Mouse (Mus musculus) ES-E14 (cell line): ENCODE results near the gene Tmem9b.

Experiments used
- CHD2 ChIP-seq: IDR thresholded peaks from 2 replicates; pipeline ENCODE4 v1.6.1; 2014; ENCODE audit warnings: mild to moderate bottlenecking, low read depth, low read length, inconsistent platforms
- HCFC1 ChIP-seq: IDR thresholded peaks from 2 replicates; pipeline ENCODE4 v1.6.1; 2012; ENCODE audit warnings: low read length, inconsistent platforms, borderline replicate concordance; ENCODE audit not compliant: insufficient read depth

GRCm38 (mm10) chr7:109694576-109695338 is 57.9 kb downstream of the Tmem9b start:
- TF ChIP-seq CHD2 (no peak), HCFC1 (no peak)
